Mouse (Mus musculus) forebrain, embryonic 11.5 days (tissue): Measurements from ENCODE around the gene Zkscan17. TPM values are rescaled to one million over a fixed set of nuclear protein-coding genes. Genes with fewer than 3 reads are reported as not detected.

Experiments
- ATAC-seq: fragments of 200-750 bp; cut with Nextera tagmentation; replicated peaks from 2 replicates; pipeline ENCODE4 v1.8.0; 2017; ENCODE audit warnings: moderate TSS enrichment; ENCODE audit not compliant: low FRiP score
- DNase-seq: peaks from one replicate; pipeline ENCODE4 v3.0.0-alpha.2; 2017; ENCODE audit warnings: low spot score
- H3K27ac ChIP-seq: fragments of 300-500 bp; sonication (generic); 2 replicates; pipeline ENCODE4 v1.5.1; 2014; ENCODE audit warnings: low read depth, low read length
- H3K27me3 ChIP-seq: fragments of 300-500 bp; sonication (generic); 2 replicates; pipeline ENCODE4 v1.6.1; 2014; ENCODE audit warnings: mild to moderate bottlenecking, low read length, mixed read lengths; ENCODE audit not compliant: control insufficient read depth, insufficient read depth
- H3K36me3 ChIP-seq: fragments of 300-500 bp; sonication (generic); 2 replicates; pipeline ENCODE4 v1.6.1; 2014; ENCODE audit warnings: mild to moderate bottlenecking, low read length, moderate library complexity, mixed read lengths; ENCODE audit not compliant: control insufficient read depth, insufficient read depth
- H3K4me1 ChIP-seq: fragments of 300-500 bp; sonication (generic); replicated peaks from 2 replicates; pipeline ENCODE4 v1.6.1; 2014; ENCODE audit warnings: low read length, mixed read lengths; ENCODE audit not compliant: control insufficient read depth, insufficient read depth
- H3K4me2 ChIP-seq: fragments of 300-500 bp; sonication (generic); 2 replicates; pipeline ENCODE4 v1.6.1; 2014; ENCODE audit warnings: low read depth, mild to moderate bottlenecking, low read length, moderate library complexity, mixed read lengths; ENCODE audit not compliant: severe bottlenecking
- H3K4me3 ChIP-seq: fragments of 300-500 bp; sonication (generic); 2 replicates; pipeline ENCODE4 v1.5.1; 2014; ENCODE audit warnings: low read depth, low read length
- H3K9ac ChIP-seq: fragments of 300-500 bp; sonication (generic); 2 replicates; pipeline ENCODE4 v1.6.1; 2014; ENCODE audit warnings: low read length
- H3K9me3 ChIP-seq: fragments of 300-500 bp; sonication (generic); 2 replicates; pipeline ENCODE4 v1.6.1; 2016; ENCODE audit warnings: low read length, mixed read lengths; ENCODE audit not compliant: control insufficient read depth
- WGBS: fragments of 180-500 bp; shearing (Covaris S2); extraction: QIAGEN DNeasy Blood & Tissue Kit; methylation state at CpG from one replicate; pipeline ENCODE4 v1.1.7; 2014; 5-methylcytosine and 5-hydroxymethylcytosine counted together
- polyA plus RNA-seq: library from polyadenylated mRNA; unstranded; fragments of >200 nt; fragmentation: Nextera tagmentation; extraction: Ambion mirVana; gene quantifications from 2 replicates; pipeline ENCODE4 v1.2.1, GENCODE M21; 2014

The Zkscan17 gene
- polyA plus RNA-seq, 1 experiment from 2014 or later = 39.4 TPM

- Histone ChIP-seq H3K27me3 (no peaks in the 10 kb centered on the region), H3K4me3 (no peak overlapping the region), H3K9me3 (no peaks in the 10 kb centered on the region), H3K4me2 (no peak overlapping the region), H3K9ac (no peak overlapping the region), H3K27ac (no peak overlapping the region), H3K4me1 (no peaks in the 10 kb centered on the region), H3K36me3 (no peaks in the 10 kb centered on the region)
- DNase-seq (no peak), ATAC-seq (no peak)
- 89% methylated on average over 9 of the region's 9 CpGs for WGBS
Observed at GRCm38 (mm10) chr11:59544005-59544404, 17.5 kb upstream of the Zkscan17 start.

GRCm38 (mm10) chr11:59543376-59543775 is 16.8 kb upstream of the Zkscan17 start:
- Histone ChIP-seq H3K27ac (no peak overlapping the region), H3K9me3 (no peaks in the 10 kb centered on the region), H3K27me3 (no peaks in the 10 kb centered on the region), H3K4me1 (no peaks in the 10 kb centered on the region), H3K36me3 (no peaks in the 10 kb centered on the region), H3K4me2 (no peak overlapping the region), H3K4me3 (no peak overlapping the region), H3K9ac (no peak overlapping the region)
- 87% methylated on average over 3 of the region's 3 CpGs for WGBS
- no peak for DNase-seq
- ATAC-seq = no peak

- Histone ChIP-seq H3K27me3 (no peaks in the 10 kb centered on the region), H3K4me2 (no peak overlapping the region), H3K27ac (no peak overlapping the region), H3K4me1 (no peaks in the 10 kb centered on the region), H3K9me3 (no peaks in the 10 kb centered on the region), H3K9ac (no peak overlapping the region), H3K4me3 (no peak overlapping the region), H3K36me3 (no peaks in the 10 kb centered on the region)
- DNase-seq (no peak), ATAC-seq (no peak)
- WGBS = 82% methylated on average over 6 of the region's 6 CpGs
Observed at GRCm38 (mm10) chr11:59542442-59542841, 15.9 kb upstream of the Zkscan17 start.

- no peaks in the 10 kb centered on the region for H3K9me3 ChIP-seq
- no peak within 1 kb of the TSS for H3K9ac ChIP-seq
- no peak within 1 kb of the TSS for H3K4me2 ChIP-seq
- ATAC-seq (no peak), DNase-seq (no peak)
- no peak within 1 kb of the TSS for H3K27ac ChIP-seq
- no peak within 1 kb of the TSS for H3K4me3 ChIP-seq
- no peaks in the 10 kb centered on the region for H3K4me1 ChIP-seq
- WGBS = 43% methylated on average over 3 of the region's 3 CpGs
- H3K27me3 ChIP-seq = no peaks in the 10 kb centered on the region
- H3K36me3 ChIP-seq = no peaks in the 10 kb centered on the region
Observed at GRCm38 (mm10) chr11:59541324-59541723, 14.8 kb upstream of the Zkscan17 start, which contains the start of gene Nlrp3. TSS of gene Nlrp3 (plus strand) at chr11:59541568.

- H3K4me3 ChIP-seq = no peak overlapping the region
- no peaks in the 10 kb centered on the region for H3K36me3 ChIP-seq
- H3K4me1 ChIP-seq = no peaks in the 10 kb centered on the region
- WGBS = 77% methylated on average over 3 of the region's 3 CpGs
- H3K27ac ChIP-seq = no peak overlapping the region
- no peak overlapping the region for H3K4me2 ChIP-seq
- DNase-seq = no peak
- no peaks in the 10 kb centered on the region for H3K27me3 ChIP-seq
- H3K9ac ChIP-seq = no peak overlapping the region
- H3K9me3 ChIP-seq = no peaks in the 10 kb centered on the region
- ATAC-seq = no peak
Observed at GRCm38 (mm10) chr11:59540123-59540522, 13.6 kb upstream of the Zkscan17 start.

GRCm38 (mm10) chr11:59538387-59538786 is 11.8 kb upstream of the Zkscan17 start:
- 49% methylated on average over 11 of the region's 11 CpGs for WGBS
- DNase-seq (no peak), ATAC-seq (no peak)

GRCm38 (mm10) chr11:59537218-59538130 is 10.9 kb upstream of the Zkscan17 start:
- DNase-seq = no peak

More at GRCm38 (mm10) chr11:59538387-59538786, 11.8 kb upstream of the Zkscan17 start:
- no peaks in the 10 kb centered on the region for H3K9me3 ChIP-seq
- no peak overlapping the region for H3K4me3 ChIP-seq
- no peaks in the 10 kb centered on the region for H3K27me3 ChIP-seq
- H3K9ac ChIP-seq = no peak overlapping the region
- no peaks in the 10 kb centered on the region for H3K36me3 ChIP-seq
- no peak overlapping the region for H3K27ac ChIP-seq
- no peaks in the 10 kb centered on the region for H3K4me1 ChIP-seq
- no peak overlapping the region for H3K4me2 ChIP-seq

GRCm38 (mm10) chr11:59531562-59531961 is 5.0 kb upstream of the Zkscan17 start:
- Histone ChIP-seq H3K36me3 (no peaks in the 10 kb centered on the region), H3K4me1 (no peaks in the 10 kb centered on the region), H3K27ac (no peak overlapping the region), H3K9me3 (no peaks in the 10 kb centered on the region), H3K4me3 (no peak overlapping the region), H3K27me3 (no peaks in the 10 kb centered on the region), H3K4me2 (no peak overlapping the region), H3K9ac (no peak overlapping the region)
- 79% methylated on average over 5 of the region's 5 CpGs for WGBS
- DNase-seq (no peak), ATAC-seq (no peak)

More at GRCm38 (mm10) chr11:59537218-59538130, 10.9 kb upstream of the Zkscan17 start:
- Histone ChIP-seq H3K27ac (no peak overlapping the region), H3K4me2 (no peak overlapping the region), H3K36me3 (no peaks in the 10 kb centered on the region), H3K4me3 (no peak overlapping the region), H3K9ac (no peak overlapping the region), H3K27me3 (no peaks in the 10 kb centered on the region), H3K4me1 (no peaks in the 10 kb centered on the region), H3K9me3 (no peaks in the 10 kb centered on the region)
- WGBS = 74% methylated on average over 16 of the region's 16 CpGs
- ATAC-seq = no peak
